Mouse (Mus musculus) Patski (cell line): ENCODE measurements around the gene Tpcn1. TPM values are rescaled to one million over a fixed set of nuclear protein-coding genes. Genes with fewer than 3 reads are reported as not detected.

ENCODE experiments used
- ATAC-seq: fragments of 100-300 bp; one replicate; pipeline ENCODE4 v1.8.0; 2021
- CTCF ChIA-PET: fragments of 350-600 bp; sonication (Branson Sonifier 250); formaldehyde crosslinking; loops from one replicate; lab custom pipeline; 2022; ENCODE audit warnings: inconsistent platforms; lab: Charles Lee
- POLR2A ChIA-PET: fragments of 350-600 bp; sonication (Branson Sonifier 250); formaldehyde crosslinking; loops from one replicate; lab custom pipeline; 2022; ENCODE audit warnings: antibody characterized with exemption, inconsistent platforms; lab: Charles Lee
- DNase-seq: peaks from one replicate; pipeline ENCODE4 v3.0.0-alpha.2; 2011; ENCODE audit warnings: low read depth, low spot score
- H3K27me3 ChIP-seq: fragments of 371-371 bp; one replicate; pipeline ENCODE4 v1.5.1; 2021
- CTCF ChIP-seq: fragments of 100-300 bp; IDR thresholded peaks from one replicate; pipeline ENCODE4 v1.5.1; 2021
- in situ Hi-C: fragments of 300-500 bp; cut with MboI; formaldehyde crosslinking; loops from 3 replicates; pipeline ENCODE4 v1.11.1; 2018; ENCODE audit warnings: low pct_unique_long_range_greater_than_20kb, mixed read lengths
- polyA plus RNA-seq: library from polyadenylated mRNA; unstranded; gene quantifications from one replicate; pipeline ENCODE4 v1.2.3, GENCODE M21; 2021

Gene Tpcn1
- polyA plus RNA-seq, 1 experiment from 2014 or later = 125 TPM

DNA sequence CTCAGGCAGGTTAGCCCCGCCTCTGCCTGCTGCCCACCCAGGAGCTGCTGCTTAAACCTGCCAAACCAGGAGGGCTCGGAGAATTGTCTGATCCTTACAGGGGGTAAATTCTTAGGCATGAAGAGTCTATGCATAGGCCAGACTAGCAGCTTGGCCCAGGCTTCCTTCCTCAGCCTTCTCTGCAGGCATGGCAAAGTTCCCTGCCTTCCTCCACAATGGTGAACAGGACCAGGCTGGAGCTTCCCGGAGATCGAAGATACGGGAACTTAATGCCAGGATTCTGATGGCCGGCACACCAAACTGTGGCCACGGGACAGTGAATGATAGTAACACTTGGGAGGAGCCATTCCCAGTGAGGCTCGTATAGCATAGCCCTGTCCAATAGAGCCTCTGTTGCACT lies 30.4 kb downstream of the Tpcn1 start:
- POLR2A ChIA-PET = interaction anchor here (0.6 to 2.0 kb wide), 3 partner anchors 22 to 30 kb away, joined by 3 to 5 read pairs (median 3); no protein-coding TSS in a partner anchor

DNA sequence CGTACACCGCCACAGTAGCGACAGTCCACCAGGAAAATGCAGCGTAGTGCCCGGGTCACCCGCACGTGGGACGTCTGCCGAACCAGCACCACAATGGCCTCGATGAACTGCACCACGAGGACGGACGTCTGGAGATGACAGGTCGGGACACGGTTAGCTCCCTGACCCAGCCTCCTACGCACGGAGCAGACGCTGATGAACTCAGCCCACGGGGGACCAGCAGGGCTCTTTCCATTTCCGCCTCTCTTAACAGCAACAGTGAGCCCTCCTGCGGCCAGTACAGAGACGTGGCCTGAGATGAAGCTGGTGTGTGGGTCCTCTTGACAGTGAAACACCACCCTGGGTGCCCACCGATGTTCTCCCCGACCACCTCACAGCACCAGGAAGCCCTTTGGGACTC lies 32.6 kb downstream of the Tpcn1 start:
- DNase-seq (no peak), ATAC-seq (no peak)
- ChIA-PET POLR2A (interaction anchor here (1.4 kb wide), 1 partner anchor 17 kb away, joined by 3 read pairs; no protein-coding TSS in a partner anchor), CTCF (interaction anchor here (0.9 to 1.1 kb wide), 2 partner anchors 40 to 63 kb away, joined by 3 read pairs; no protein-coding TSS in a partner anchor)
- TF ChIP-seq CTCF = no peak
- no peaks in the 10 kb centered on the region for H3K27me3 ChIP-seq
- in situ Hi-C loops = no loop called here

More for the DNA sequence above, 30.4 kb downstream of the Tpcn1 start:
- DNase-seq (no peak), ATAC-seq (no peak)
- no peak for TF ChIP-seq CTCF
- H3K27me3 ChIP-seq = no peaks in the 10 kb centered on the region
- CTCF ChIA-PET = interaction anchor here (1.1 to 1.4 kb wide), 3 partner anchors 8 to 48 kb away, joined by 3 to 4 read pairs (median 3); no protein-coding TSS in a partner anchor
- in situ Hi-C loops = no loop called here

DNA sequence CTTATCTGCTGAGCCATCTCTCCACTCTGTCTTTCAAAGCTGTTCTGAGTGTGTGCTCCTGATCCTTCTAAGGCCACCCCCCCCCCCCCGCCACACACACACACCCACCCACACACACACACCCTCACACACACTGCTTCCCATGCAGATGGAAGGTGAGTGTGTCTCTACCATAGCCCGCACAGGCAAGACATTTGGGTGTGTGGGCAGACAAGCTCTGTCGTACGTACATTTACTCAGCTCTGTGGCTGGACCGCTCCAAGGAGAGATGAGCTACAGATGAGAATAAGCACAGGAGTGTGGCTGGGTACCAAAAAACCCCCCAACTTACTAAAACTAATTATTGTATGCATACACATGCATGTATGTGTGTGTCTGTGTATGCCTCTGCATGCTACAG lies 37.8 kb downstream of the Tpcn1 start:
- CTCF ChIA-PET = interaction anchor here (0.8 to 1.6 kb wide), 3 partner anchors 8 to 28 kb away, joined by 3 to 4 read pairs (median 3); no protein-coding TSS in a partner anchor
- in situ Hi-C loops = no loop called here
- TF ChIP-seq CTCF = no peak
- DNase-seq (no peak), ATAC-seq (no peak)
- H3K27me3 ChIP-seq = no peaks in the 10 kb centered on the region
- POLR2A ChIA-PET = interaction anchor here (0.9 kb wide), 1 partner anchor 40 kb away, joined by 3 read pairs; no protein-coding TSS in a partner anchor

DNA sequence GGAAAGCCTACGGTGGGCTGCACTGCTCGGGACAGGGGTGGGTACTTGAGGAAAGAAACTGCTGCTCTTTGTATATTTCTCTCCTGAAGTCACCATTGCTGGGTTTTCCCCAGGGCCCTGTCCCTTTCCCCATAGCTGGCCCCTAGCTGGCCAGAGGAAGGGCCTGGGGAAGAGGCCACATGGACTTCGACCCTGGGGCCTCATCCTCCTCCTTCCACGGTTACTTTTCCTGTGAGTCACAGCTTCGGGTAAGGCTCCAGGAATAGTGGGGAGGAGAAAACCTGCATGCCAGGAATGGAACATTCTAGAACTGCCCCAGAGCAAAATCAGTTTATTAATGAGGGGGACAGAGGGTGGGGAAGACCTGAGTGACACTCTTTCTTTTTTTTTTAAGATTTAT lies 38.3 kb downstream of the Tpcn1 start:
- CTCF ChIA-PET = interaction anchor here (0.8 to 1.6 kb wide), 4 partner anchors 8 to 51 kb away, joined by 3 to 4 read pairs (median 4); no protein-coding TSS in a partner anchor
- DNase-seq (no peak), ATAC-seq (no peak)
- in situ Hi-C loops = no loop called here
- POLR2A ChIA-PET = interaction anchor here (0.9 kb wide), 2 partner anchors 19 to 40 kb away, joined by 3 read pairs; no protein-coding TSS in a partner anchor
- H3K27me3 ChIP-seq = no peaks in the 10 kb centered on the region
- no peak for TF ChIP-seq CTCF

DNA sequence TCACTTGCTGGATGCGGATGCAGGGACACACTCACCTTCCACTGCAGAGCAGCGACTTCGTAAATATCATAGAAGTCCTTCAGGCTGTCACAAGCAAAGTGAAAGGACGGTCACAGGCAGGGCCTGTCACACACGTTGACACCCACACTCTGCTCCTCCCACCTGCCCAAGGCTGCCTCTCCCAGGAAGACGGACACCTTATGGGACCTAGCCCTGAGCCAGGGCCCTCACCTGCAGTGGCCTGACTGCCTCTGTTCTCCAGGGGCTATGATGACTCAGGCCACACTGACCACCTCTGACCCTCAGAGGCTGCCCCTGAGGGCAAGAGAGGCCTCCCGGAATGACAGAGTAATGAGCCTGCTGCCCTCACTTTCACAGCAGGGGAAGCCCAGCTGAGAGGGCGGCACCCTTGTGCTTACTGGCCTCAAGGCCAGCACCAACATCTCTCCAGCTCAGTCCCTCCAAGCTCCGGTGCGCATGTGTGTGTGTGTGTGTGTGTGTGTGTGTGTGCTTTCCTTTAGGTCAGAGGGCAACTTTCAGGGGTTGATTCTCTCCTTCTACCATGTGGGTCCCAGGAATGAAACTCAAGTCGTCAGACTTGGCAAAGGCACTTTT lies 40.1 kb downstream of the Tpcn1 start:
- ATAC-seq (no peak), DNase-seq (no peak)
- POLR2A ChIA-PET = interaction anchor here (0.7 kb wide), 1 partner anchor 13 kb away, joined by 3 read pairs; no protein-coding TSS in a partner anchor
- in situ Hi-C loops = no loop called here
- no peaks in the 10 kb centered on the region for H3K27me3 ChIP-seq
- CTCF ChIA-PET = interaction anchor here (1.2 kb wide), 1 partner anchor 43 kb away, joined by 3 read pairs; no protein-coding TSS in a partner anchor
- TF ChIP-seq CTCF = no peak

DNA sequence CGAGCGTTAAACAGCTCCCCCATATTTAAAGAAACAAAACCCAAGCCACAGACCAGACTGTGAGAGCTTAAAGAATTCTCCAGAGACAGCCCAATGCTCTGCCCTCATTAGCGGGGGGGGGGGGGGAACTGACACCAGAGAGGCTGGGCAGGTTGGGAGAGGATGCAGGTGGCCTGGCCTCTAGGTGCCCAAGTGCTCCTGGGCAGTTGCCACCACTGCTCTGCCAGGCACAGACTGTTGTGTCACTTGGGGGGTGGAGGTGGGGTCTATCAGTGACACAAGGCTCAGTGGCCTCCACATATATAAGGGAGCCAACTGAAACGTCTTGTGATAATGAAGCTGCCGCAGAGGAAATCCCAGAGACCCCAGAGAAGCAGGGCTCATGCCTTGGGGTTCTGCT lies 51.8 kb downstream of the Tpcn1 start:
- in situ Hi-C loops = no loop called here
- ATAC-seq (no peak), DNase-seq (no peak)
- POLR2A ChIA-PET = interaction anchor here (0.6 to 1.7 kb wide), 3 partner anchors 40 to 51 kb away, joined by 3 to 4 read pairs (median 4); no protein-coding TSS in a partner anchor
- no peaks in the 10 kb centered on the region for H3K27me3 ChIP-seq
- CTCF ChIA-PET = interaction anchor here (0.8 to 1.3 kb wide), 2 partner anchors 11 to 82 kb away, joined by 3 read pairs; no protein-coding TSS in a partner anchor
- TF ChIP-seq CTCF = no peak

DNA sequence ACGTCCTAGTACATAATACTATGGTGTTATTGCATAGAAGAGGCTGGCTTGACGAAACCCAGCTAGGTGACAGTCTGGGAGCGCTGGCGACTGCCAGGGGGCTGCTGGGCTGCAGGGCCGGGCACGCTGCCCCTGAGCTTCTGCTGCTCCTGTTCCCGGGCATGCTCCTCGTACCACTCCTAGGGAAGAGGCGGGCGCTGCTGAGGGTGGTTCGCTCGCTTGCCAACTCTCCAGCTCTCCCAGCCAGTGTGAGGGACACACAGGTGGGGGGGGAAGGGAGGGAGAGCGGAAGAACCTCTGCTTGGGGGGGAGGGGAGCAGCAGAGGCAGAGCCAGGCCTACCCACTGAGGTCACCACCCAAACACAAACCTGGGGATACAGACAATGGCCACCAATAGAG lies 52.4 kb downstream of the Tpcn1 start:
- CTCF ChIA-PET = interaction anchor here (0.8 to 1.5 kb wide), 4 partner anchors 10 to 83 kb away, joined by 3 to 4 read pairs (median 3); no protein-coding TSS in a partner anchor
- POLR2A ChIA-PET = interaction anchor here (0.6 to 1.7 kb wide), 6 partner anchors 9 to 51 kb away, joined by 3 to 4 read pairs (median 4); no protein-coding TSS in a partner anchor
- no peak for TF ChIP-seq CTCF
- in situ Hi-C loops = no loop called here
- ATAC-seq = no peak
- H3K27me3 ChIP-seq = no peaks in the 10 kb centered on the region
- DNase-seq = no peak

DNA sequence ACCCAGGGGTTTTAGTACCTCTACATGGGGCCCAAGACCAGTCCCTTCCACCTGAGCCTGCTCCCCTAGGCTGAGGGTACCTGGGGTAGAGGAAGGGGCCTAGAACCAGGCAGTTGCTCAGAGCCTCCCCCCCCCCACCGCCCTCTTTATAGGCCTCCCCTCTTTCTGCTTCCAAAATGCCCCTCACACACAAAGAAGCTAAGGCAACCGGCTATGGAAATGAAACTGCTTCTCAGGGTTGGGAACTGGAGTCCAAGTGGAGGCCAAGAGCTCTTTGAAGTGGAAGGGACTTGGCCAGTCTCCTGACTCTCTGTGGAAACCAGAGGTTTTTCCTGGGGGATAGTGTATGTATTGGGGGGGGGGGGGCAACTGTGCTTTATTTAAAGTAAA lies 53.8 kb downstream of the Tpcn1 start:
- DNase-seq (no peak), ATAC-seq (no peak)
- no peak for TF ChIP-seq CTCF
- H3K27me3 ChIP-seq = no peaks in the 10 kb centered on the region
- CTCF ChIA-PET = interaction anchor here (1.5 to 3.5 kb wide), 2 partner anchors 11 to 70 kb away, joined by 3 to 13 read pairs; no protein-coding TSS in a partner anchor
- in situ Hi-C loops = no loop called here
- POLR2A ChIA-PET = interaction anchor here (0.7 to 1.1 kb wide), 2 partner anchors 11 to 45 kb away, joined by 3 to 4 read pairs; no protein-coding TSS in a partner anchor

DNA sequence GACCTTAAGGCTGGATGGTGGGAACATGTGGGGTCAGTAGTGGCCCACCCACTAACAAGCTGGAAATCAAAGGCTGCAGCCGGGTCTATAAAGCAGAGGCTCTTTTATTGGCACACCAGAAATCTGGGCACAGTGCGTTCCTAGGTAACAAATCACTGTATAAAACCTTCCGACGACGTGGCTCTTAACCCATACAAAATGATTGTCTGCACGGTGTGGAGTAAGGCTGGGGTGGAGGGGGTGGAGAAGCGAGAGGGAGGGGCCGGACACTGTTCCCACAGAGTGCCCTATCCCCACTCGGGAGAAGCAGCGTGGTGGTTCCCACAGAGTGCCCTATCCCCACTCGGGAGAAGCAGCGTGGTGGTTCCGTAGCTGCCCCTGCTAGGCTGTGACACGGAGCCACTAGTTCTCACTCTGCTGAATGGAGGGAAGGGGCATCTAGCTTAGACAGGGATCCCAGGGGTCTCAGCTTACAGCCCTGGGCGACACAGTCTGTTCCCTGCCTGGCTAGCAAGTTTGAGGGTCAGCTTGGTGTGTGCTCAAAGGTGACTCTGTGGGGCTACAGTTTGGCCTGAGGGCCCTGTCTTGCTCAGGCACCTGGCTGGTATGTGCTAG lies 54.3 kb downstream of the Tpcn1 start:
- DNase-seq (no peak), ATAC-seq (no peak)
- POLR2A ChIA-PET = interaction anchor here (0.5 to 1.1 kb wide), 4 partner anchors 12 to 55 kb away, joined by 3 to 4 read pairs (median 4); partner anchors contain the start of gene Iqcd
- in situ Hi-C loops = no loop called here
- no peak for TF ChIP-seq CTCF
- CTCF ChIA-PET = interaction anchor here (3.5 kb wide), 1 partner anchor 71 kb away, joined by 13 read pairs; no protein-coding TSS in a partner anchor
- no peaks in the 10 kb centered on the region for H3K27me3 ChIP-seq

DNA sequence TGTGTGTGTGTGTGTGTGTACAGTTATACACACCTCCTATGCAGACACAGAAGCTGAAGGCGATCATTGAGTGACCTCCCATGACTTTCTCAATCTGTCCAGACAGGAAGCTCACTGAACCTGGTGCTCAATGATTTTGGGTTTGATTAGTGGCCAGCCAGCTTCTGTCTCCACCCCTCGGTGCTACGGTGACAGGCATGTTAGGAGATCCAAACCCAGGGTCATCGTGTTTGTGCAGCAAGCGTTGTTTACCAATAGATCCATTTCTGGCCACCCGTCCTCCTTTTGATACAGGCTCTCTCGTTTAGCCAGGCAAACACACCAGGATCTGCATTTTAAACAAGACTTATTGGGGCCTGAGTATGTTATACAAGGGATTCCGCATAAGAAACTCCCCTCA lies 56.8 kb downstream of the Tpcn1 start:
- TF ChIP-seq CTCF = no peak
- DNase-seq (no peak), ATAC-seq (no peak)
- POLR2A ChIA-PET = interaction anchor here (0.6 to 1.2 kb wide), 3 partner anchors 14 to 65 kb away, joined by 3 to 5 read pairs (median 4); no protein-coding TSS in a partner anchor
- CTCF ChIA-PET = interaction anchor here (4.2 kb wide), 1 partner anchor 74 kb away, joined by 11 read pairs; no protein-coding TSS in a partner anchor
- H3K27me3 ChIP-seq = no peaks in the 10 kb centered on the region
- in situ Hi-C loops = no loop called here
